Mouse (Mus musculus) testis, adult 2 months (tissue): ENCODE measurements around the gene Gm17655.

Experiments
- CTCF ChIP-seq: fragments of 200-500 bp; IDR thresholded peaks from 2 replicates; pipeline ENCODE4 v1.5.1; 2012; ENCODE audit warnings: low read depth, mild to moderate bottlenecking, inconsistent platforms, low read length, moderate library complexity; ENCODE audit not compliant: control insufficient read depth, insufficient read depth, insufficient replicate concordance
- POLR2A ChIP-seq: fragments of 200-500 bp; IDR thresholded peaks from 2 replicates; pipeline ENCODE4 v1.6.1; 2012; ENCODE audit warnings: low read depth, mild to moderate bottlenecking, inconsistent platforms, low read length, moderate library complexity; ENCODE audit not compliant: control insufficient read depth

GRCm38 (mm10) chr5:110104616-110105380, 32.5 kb upstream of the Gm17655 start:
- TF ChIP-seq CTCF (no peak), POLR2A (no peak)
